Mouse (Mus musculus) olfactory bulb, adult 2 months (tissue): ENCODE measurements around the gene Itpr2.

Experiments used
- CTCF ChIP-seq: fragments of 200-500 bp; IDR thresholded peaks from 2 replicates; pipeline ENCODE4 v1.5.1; 2012; ENCODE audit warnings: low read depth, mild to moderate bottlenecking, low read length, moderate library complexity; ENCODE audit not compliant: insufficient read depth
- POLR2A ChIP-seq: fragments of 200-500 bp; IDR thresholded peaks from 2 replicates; pipeline ENCODE4 v1.6.1; 2012; ENCODE audit warnings: mild to moderate bottlenecking, low read depth, low read length, moderate library complexity; ENCODE audit not compliant: insufficient read depth

GRCm38 (mm10) chr6:146284921-146285565, 217.0 kb downstream of the Itpr2 start:
- TF ChIP-seq POLR2A, result no peak
- TF ChIP-seq CTCF, result no peak
